In the genomic region with DNA sequence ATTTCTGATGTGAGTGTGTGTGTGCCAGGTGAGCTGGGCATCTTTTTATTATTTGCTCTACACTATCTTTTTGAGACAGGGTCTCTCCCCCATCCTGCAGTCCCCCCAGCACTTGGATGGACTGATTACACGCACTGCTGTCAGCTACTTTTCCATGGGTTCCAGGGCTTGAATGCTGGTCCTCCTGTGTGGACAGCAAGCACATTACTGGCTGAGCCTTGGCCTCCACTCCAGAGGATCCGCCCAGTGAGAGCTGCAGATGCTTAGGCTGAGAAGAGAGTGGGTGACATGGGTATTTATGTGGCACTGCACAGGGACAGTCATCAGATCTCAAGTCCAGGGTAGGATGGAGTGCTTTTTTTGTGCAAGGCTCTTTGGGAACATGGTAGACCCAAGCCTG, we compare ENCODE assay signal across 19 mouse cellular contexts.
A peak's percentile ranks its signal among the peaks of the same experiment; 100 is the strongest.
DNase-seq lines count a peak whose midpoint lies in the region; ATAC-seq and TF ChIP-seq lines count a peak whose summit lies in the region.
"Had no signal": no experiment of that assay in that cellular context is flagged by ENCODE, and none has a peak within 500 bp of the region (broad histone marks: within the 10 kb centered on the region; RNA-seq: fewer than 3 reads in every experiment).

No protein-coding gene starts in this region.

- TF ChIP-seq POLR2A in heart, adult 2 months (IDR thresholded peaks at IDR 0.05; ENCODE audit: insufficient read depth, low read depth, low read length): no peak

- no peak for TF ChIP-seq EP300 in heart, adult 2 months (IDR thresholded peaks at IDR 0.05; ENCODE audit: insufficient read depth, low read depth, low read length)
- TF ChIP-seq EP300 in stomach, postnatal 0 days (optimal IDR thresholded peaks at IDR 0.05): no peak

- peak; percentile 61 for DNase-seq in heart, embryonic 10.5 days (ENCODE audit: low spot score)
- DNase-seq in heart, adult 2 months: no peak
- DNase-seq in midbrain, embryonic 10.5 days (ENCODE audit: low spot score): peak; percentile 5
- DNase-seq in limb, embryonic 10.5 days (ENCODE audit: low spot score): peak; percentile 21
- peak; percentile 7 for DNase-seq in stomach, postnatal 0 days (ENCODE audit: low spot score)
- no peak for DNase-seq in urinary bladder, postnatal 4 days (ENCODE audit: low spot score in 2 of 2)
- DNase-seq: adrenal gland, adult 8-10 months; adrenal gland, postnatal 14 days; adrenal gland, postnatal 36 days; cerebellum, adult 11-12 months; cerebellum, adult 2 months; cerebellum, adult 9-10 months; cerebellum, postnatal 10 days; cerebellum, postnatal 25 days had no signal

- WGBS in heart, embryonic 10.5 days: 74% methylated on average over 2 of the region's 2 CpGs
- WGBS in heart, adult 2 months: 89% methylated on average over 2 of the region's 2 CpGs
- 87% methylated on average over 2 of the region's 2 CpGs for WGBS in midbrain, embryonic 10.5 days
- WGBS in midbrain, embryonic 16.5 days: 89% methylated on average over 2 of the region's 2 CpGs
- WGBS in limb, embryonic 10.5 days: 87% methylated on average over 2 of the region's 2 CpGs
- WGBS in stomach, postnatal 0 days: 93% methylated on average over 2 of the region's 2 CpGs

- H3K9ac ChIP-seq in heart, adult 2 months (ENCODE audit: low read depth, low read length): no peak overlapping the region
- no peak overlapping the region for H3K9ac ChIP-seq in midbrain, embryonic 16.5 days (ENCODE audit: low read depth, low read length)
- H3K9ac ChIP-seq in stomach, postnatal 0 days (ENCODE audit: low read length): no peak overlapping the region
- H3K9ac ChIP-seq: embryonic facial prominence, embryonic 12.5 days; forebrain, embryonic 13.5 days; forebrain, embryonic 15.5 days had no signal

- no peak overlapping the region for H3K4me2 ChIP-seq in midbrain, embryonic 16.5 days (ENCODE audit: low read length)
- H3K4me2 ChIP-seq in stomach, postnatal 0 days (replicated peaks; ENCODE audit: low read depth): no peak overlapping the region
- H3K4me2 ChIP-seq: embryonic facial prominence, embryonic 12.5 days; forebrain, embryonic 13.5 days; forebrain, embryonic 15.5 days had no signal

- no peaks in the 10 kb centered on the region for H3K36me3 ChIP-seq in heart, embryonic 10.5 days
- no peaks in the 10 kb centered on the region for H3K36me3 ChIP-seq in heart, adult 2 months (ENCODE audit: control insufficient read depth, insufficient read depth, low read length)
- H3K36me3 ChIP-seq in midbrain, embryonic 10.5 days: no peaks in the 10 kb centered on the region
- no peaks in the 10 kb centered on the region for H3K36me3 ChIP-seq in midbrain, embryonic 16.5 days (ENCODE audit: control insufficient read depth, insufficient read depth, low read length)
- H3K36me3 ChIP-seq in limb, embryonic 10.5 days: no peaks in the 10 kb centered on the region
- no peaks in the 10 kb centered on the region for H3K36me3 ChIP-seq in stomach, postnatal 0 days (ENCODE audit: control insufficient read depth, insufficient read depth, low read length)
- H3K36me3 ChIP-seq: embryonic facial prominence, embryonic 10.5 days; embryonic facial prominence, embryonic 12.5 days; forebrain, embryonic 15.5 days had no signal

- intact Hi-C loops in heart, adult 2 months (cut with DNase I): no loop called here

- peaks cover 31% of the 10 kb centered on the region; the same call in 1 of the 2 replicates for H3K4me1 ChIP-seq in heart, embryonic 10.5 days
- H3K4me1 ChIP-seq in heart, adult 2 months (ENCODE audit: control insufficient read depth, insufficient read depth, low read length): no peaks in the 10 kb centered on the region
- H3K4me1 ChIP-seq in midbrain, embryonic 10.5 days: peaks cover 5% of the 10 kb centered on the region
- 0 out of 2 replicates have a peak, but pooled peaks cover 2% of the 10 kb centered on the region for H3K4me1 ChIP-seq in midbrain, embryonic 16.5 days (ENCODE audit: control insufficient read depth, insufficient read depth, low read length)
- H3K4me1 ChIP-seq in limb, embryonic 10.5 days: peaks cover 4% of the 10 kb centered on the region
- no peaks in the 10 kb centered on the region for H3K4me1 ChIP-seq in stomach, postnatal 0 days (replicated peaks; ENCODE audit: control insufficient read depth, insufficient read depth)

- no peak for ATAC-seq in midbrain, embryonic 16.5 days
- ATAC-seq in stomach, postnatal 0 days (ENCODE audit: low FRiP score, low TSS enrichment): no peak
- ATAC-seq: forebrain, embryonic 13.5 days; forebrain, embryonic 15.5 days had no signal

- TF ChIP-seq CTCF in heart, adult 2 months (IDR thresholded peaks at IDR 0.05): no peak
- no peak for TF ChIP-seq CTCF in stomach, postnatal 0 days (IDR thresholded peaks at IDR 0.05; ENCODE audit: low read depth)

- no peak overlapping the region for H3K4me3 ChIP-seq in heart, embryonic 10.5 days
- no peak overlapping the region for H3K4me3 ChIP-seq in heart, adult 2 months
- H3K4me3 ChIP-seq in midbrain, embryonic 10.5 days: no peak overlapping the region
- no peak overlapping the region for H3K4me3 ChIP-seq in midbrain, embryonic 16.5 days (ENCODE audit: low read depth, low read length)
- no peak overlapping the region for H3K4me3 ChIP-seq in limb, embryonic 10.5 days
- H3K4me3 ChIP-seq in stomach, postnatal 0 days (ENCODE audit: low read depth, low read length): no peak overlapping the region
- H3K4me3 ChIP-seq: embryonic facial prominence, embryonic 10.5 days; embryonic facial prominence, embryonic 12.5 days; forebrain, embryonic 13.5 days; forebrain, embryonic 15.5 days had no signal

- H3K9me3 ChIP-seq in heart, embryonic 10.5 days: no peaks in the 10 kb centered on the region
- no peaks in the 10 kb centered on the region for H3K9me3 ChIP-seq in midbrain, embryonic 10.5 days (replicated peaks)
- no peaks in the 10 kb centered on the region for H3K9me3 ChIP-seq in midbrain, embryonic 16.5 days (replicated peaks; ENCODE audit: control insufficient read depth, low read length, poor library complexity, severe bottlenecking)
- H3K9me3 ChIP-seq in limb, embryonic 10.5 days (replicated peaks): no peaks in the 10 kb centered on the region
- no peaks in the 10 kb centered on the region for H3K9me3 ChIP-seq in stomach, postnatal 0 days (ENCODE audit: control insufficient read depth, low read length)
- H3K9me3 ChIP-seq: embryonic facial prominence, embryonic 10.5 days; embryonic facial prominence, embryonic 12.5 days; forebrain, embryonic 13.5 days; forebrain, embryonic 15.5 days had no signal

- H3K27me3 ChIP-seq in heart, embryonic 10.5 days (ENCODE audit: insufficient read depth, poor library complexity, severe bottlenecking): no peaks in the 10 kb centered on the region
- no peaks in the 10 kb centered on the region for H3K27me3 ChIP-seq in heart, adult 2 months (ENCODE audit: control insufficient read depth, insufficient read depth, low read length)
- no peaks in the 10 kb centered on the region for H3K27me3 ChIP-seq in midbrain, embryonic 10.5 days (ENCODE audit: low read depth, poor library complexity, severe bottlenecking)
- no peaks in the 10 kb centered on the region for H3K27me3 ChIP-seq in midbrain, embryonic 16.5 days (ENCODE audit: control insufficient read depth, insufficient read depth, low read depth, low read length)
- no peaks in the 10 kb centered on the region for H3K27me3 ChIP-seq in limb, embryonic 10.5 days (ENCODE audit: low read depth, poor library complexity, severe bottlenecking)
- no peaks in the 10 kb centered on the region for H3K27me3 ChIP-seq in stomach, postnatal 0 days (ENCODE audit: control insufficient read depth, insufficient read depth, low read length)
- H3K27me3 ChIP-seq: embryonic facial prominence, embryonic 12.5 days; forebrain, embryonic 13.5 days; forebrain, embryonic 15.5 days had no signal

- H3K79me2 ChIP-seq in heart, adult 2 months (replicated peaks; ENCODE audit: control insufficient read depth, insufficient read depth, low read length): no peaks in the 10 kb centered on the region; the same call in 1 of the 2 replicates

- H3K27ac ChIP-seq in heart, embryonic 10.5 days: no peak overlapping the region
- H3K27ac ChIP-seq in heart, adult 2 months: no peak overlapping the region
- H3K27ac ChIP-seq in midbrain, embryonic 10.5 days (replicated peaks): no peak overlapping the region
- no peak overlapping the region for H3K27ac ChIP-seq in midbrain, embryonic 16.5 days (ENCODE audit: low read length)
- no peak overlapping the region for H3K27ac ChIP-seq in limb, embryonic 10.5 days
- no peak overlapping the region for H3K27ac ChIP-seq in stomach, postnatal 0 days (replicated peaks)
- H3K27ac ChIP-seq: embryonic facial prominence, embryonic 10.5 days; embryonic facial prominence, embryonic 12.5 days; forebrain, embryonic 13.5 days; forebrain, embryonic 15.5 days had no signal

Comparison
In these comparisons a context has a peak if more than half of its experiments do, and no peak if none do; other contexts are left out.
1. DNase-seq: peak in heart, embryonic 10.5 days (single experiment), midbrain, embryonic 10.5 days (single experiment), limb, embryonic 10.5 days (single experiment) and stomach, postnatal 0 days (single experiment); none in heart, adult 2 months (0 of 2) and urinary bladder, postnatal 4 days (0 of 2).